Comparison of ENCODE assay signal across 9 mouse cellular contexts in genomic region chr4:10919097-10919496, GRCm38 (mm10). TPM values are rescaled to one million over a fixed set of nuclear protein-coding genes. Genes with fewer than 3 reads are reported as not detected.
DNase-seq lines count a peak whose midpoint lies in the region; ATAC-seq and TF ChIP-seq lines count a peak whose summit lies in the region.
"Had no signal": no experiment of that assay in that cellular context is flagged by ENCODE, and none has a peak within 500 bp of the region (broad histone marks: within the 10 kb centered on the region; RNA-seq: fewer than 3 reads in every experiment).

No protein-coding gene starts in this region.

- 49% methylated on average over 5 of the region's 5 CpGs for WGBS in stomach, embryonic 16.5 days
- 46% methylated on average over 5 of the region's 5 CpGs for WGBS in stomach, postnatal 0 days
- 65% methylated on average over 5 of the region's 5 CpGs for WGBS in midbrain, embryonic 16.5 days

- 0 out of 2 replicates have a peak, but pooled peaks have one; percentile 15 for ATAC-seq in stomach, embryonic 16.5 days (ENCODE audit: insufficient read depth, low FRiP score)
- ATAC-seq in stomach, postnatal 0 days (ENCODE audit: low FRiP score, low TSS enrichment) = no peak
- peak; percentile 17 to 37; a peak in 3 of 4 replicates for ATAC-seq in hematopoietic stem cell, adult 5-6 weeks (replicated peaks in 1 of 2; ENCODE audit: insufficient read depth in 1 of 2, low FRiP score in 2 of 2, low TSS enrichment in 1 of 2, low read depth in 1 of 2, poor library complexity in 2 of 2, severe bottlenecking in 2 of 2)
- ATAC-seq in megakaryocyte, adult 5-6 weeks (ENCODE audit: poor library complexity, severe bottlenecking) = peak; percentile 44
- no peak for ATAC-seq in midbrain, embryonic 16.5 days
- ATAC-seq in cerebellum, adult (ENCODE audit: insufficient number of reproducible peaks, low FRiP score, low TSS enrichment) = no peak

- H3K27ac ChIP-seq in stomach, embryonic 16.5 days (ENCODE audit: low read length) = no peak overlapping the region
- H3K27ac ChIP-seq in stomach, postnatal 0 days (replicated peaks) = no peak overlapping the region
- H3K27ac ChIP-seq in midbrain, embryonic 16.5 days (ENCODE audit: low read length) = no peak overlapping the region

- no peak overlapping the region for H3K9ac ChIP-seq in stomach, embryonic 16.5 days (ENCODE audit: low read length)
- no peak overlapping the region for H3K9ac ChIP-seq in stomach, postnatal 0 days (ENCODE audit: low read length)
- H3K9ac ChIP-seq in midbrain, embryonic 16.5 days (ENCODE audit: low read depth, low read length) = no peak overlapping the region

- no peak overlapping the region for H3K4me3 ChIP-seq in stomach, embryonic 16.5 days (replicated peaks; ENCODE audit: low read length)
- H3K4me3 ChIP-seq in stomach, postnatal 0 days (ENCODE audit: low read depth, low read length) = no peak overlapping the region
- H3K4me3 ChIP-seq in midbrain, embryonic 16.5 days (ENCODE audit: low read depth, low read length) = no peak overlapping the region

- TF ChIP-seq EP300 in stomach, postnatal 0 days (optimal IDR thresholded peaks at IDR 0.05) = no peak

- DNase-seq in stomach, postnatal 0 days (ENCODE audit: low spot score) = no peak
- no peak for DNase-seq in adrenal gland, adult 2 months
- DNase-seq: cerebellum, adult 11-12 months; layer of hippocampus, postnatal 36 days had no signal

- H3K36me3 ChIP-seq in stomach, embryonic 16.5 days (ENCODE audit: control insufficient read depth, insufficient read depth, low read length) = no peaks in the 10 kb centered on the region
- no peaks in the 10 kb centered on the region for H3K36me3 ChIP-seq in stomach, postnatal 0 days (ENCODE audit: control insufficient read depth, insufficient read depth, low read length)
- no peaks in the 10 kb centered on the region for H3K36me3 ChIP-seq in midbrain, embryonic 16.5 days (ENCODE audit: control insufficient read depth, insufficient read depth, low read length)

- H3K4me1 ChIP-seq in stomach, embryonic 16.5 days (ENCODE audit: control insufficient read depth, insufficient read depth, low read length) = peaks cover 14% of the 10 kb centered on the region; the same call in 1 of the 2 replicates
- no peaks in the 10 kb centered on the region for H3K4me1 ChIP-seq in stomach, postnatal 0 days (replicated peaks; ENCODE audit: control insufficient read depth, insufficient read depth)
- no peaks in the 10 kb centered on the region for H3K4me1 ChIP-seq in midbrain, embryonic 16.5 days (ENCODE audit: control insufficient read depth, insufficient read depth, low read length)

- no peak overlapping the region for H3K4me2 ChIP-seq in stomach, embryonic 16.5 days (ENCODE audit: low read depth, low read length)
- no peak overlapping the region for H3K4me2 ChIP-seq in stomach, postnatal 0 days (replicated peaks; ENCODE audit: low read depth)
- H3K4me2 ChIP-seq in midbrain, embryonic 16.5 days (ENCODE audit: low read length) = no peak overlapping the region

- no peaks in the 10 kb centered on the region for H3K9me3 ChIP-seq in stomach, embryonic 16.5 days (replicated peaks; ENCODE audit: control insufficient read depth, low read length)
- 0 out of 2 replicates have a peak, but pooled peaks cover 3% of the 10 kb centered on the region for H3K9me3 ChIP-seq in stomach, postnatal 0 days (ENCODE audit: control insufficient read depth, low read length)
- H3K9me3 ChIP-seq in midbrain, embryonic 16.5 days (replicated peaks; ENCODE audit: control insufficient read depth, low read length, poor library complexity, severe bottlenecking) = no peaks in the 10 kb centered on the region

- no peaks in the 10 kb centered on the region for H3K27me3 ChIP-seq in stomach, embryonic 16.5 days (ENCODE audit: control insufficient read depth, insufficient read depth, low read length)
- H3K27me3 ChIP-seq in stomach, postnatal 0 days (ENCODE audit: control insufficient read depth, insufficient read depth, low read length) = no peaks in the 10 kb centered on the region
- no peaks in the 10 kb centered on the region for H3K27me3 ChIP-seq in midbrain, embryonic 16.5 days (ENCODE audit: control insufficient read depth, insufficient read depth, low read depth, low read length)

- no peak for TF ChIP-seq CTCF in stomach, postnatal 0 days (IDR thresholded peaks at IDR 0.05; ENCODE audit: low read depth)

RNA-seq across cellular contexts. Expression of gene 2610301B20Rik, which starts 44.8 kb away (rescaled TPM):
- polyA plus RNA-seq in stomach, embryonic 16.5 days (2015; fragmentation: Nextera tagmentation; extraction: Ambion mirVana) = 26.8 and 27.0 TPM in 2 replicates
- polyA plus RNA-seq in stomach, postnatal 0 days (2015; fragmentation: Nextera tagmentation; extraction: Ambion mirVana) = 14.2 and 15.0 TPM in 2 replicates
- total RNA-seq in hematopoietic stem cell, adult 5-6 weeks (2017) = 14.9 and 15.4 TPM in 2 replicates
- total RNA-seq in megakaryocyte, adult 5-6 weeks (2015) = 8.6 and 10.8 TPM in 2 replicates
- total RNA-seq in megakaryocyte, adult 5-6 weeks (2017) = 1.8 and 3.0 TPM in 2 replicates
- 49.2 and 51.9 TPM in 2 replicates for polyA plus RNA-seq in midbrain, embryonic 16.5 days (2015; fragmentation: Nextera tagmentation; extraction: Ambion mirVana)
- total RNA-seq in adrenal gland, adult 2 months (2021) = 10 to 100 TPM; 16.8 to 24.8 TPM
- 2.6 and 2.7 TPM in 2 replicates for polyA plus RNA-seq in adrenal gland, adult 2 months (2012; rRNA removed)

Comparison
In these comparisons a context has a peak if more than half of its experiments do, and no peak if none do; other contexts are left out.
1. ATAC-seq: peak in stomach, embryonic 16.5 days (single experiment), hematopoietic stem cell, adult 5-6 weeks (2 of 2) and megakaryocyte, adult 5-6 weeks (single experiment); none in stomach, postnatal 0 days (single experiment), midbrain, embryonic 16.5 days (single experiment) and cerebellum, adult (single experiment).